Mouse (Mus musculus) ovary, postnatal 10 days (tissue): Measurements from ENCODE around the gene Zfp592.
"Not testable (repeated sequence)": the region's sequence is repeated elsewhere in the genome, so short reads cannot be mapped to it uniquely, and the experiment has no call there.

Experiments used
- DNase-seq: peaks from one replicate; pipeline ENCODE4 v3.0.0; 2022; ENCODE audit warnings: low spot score

Gene Zfp592

DNA sequence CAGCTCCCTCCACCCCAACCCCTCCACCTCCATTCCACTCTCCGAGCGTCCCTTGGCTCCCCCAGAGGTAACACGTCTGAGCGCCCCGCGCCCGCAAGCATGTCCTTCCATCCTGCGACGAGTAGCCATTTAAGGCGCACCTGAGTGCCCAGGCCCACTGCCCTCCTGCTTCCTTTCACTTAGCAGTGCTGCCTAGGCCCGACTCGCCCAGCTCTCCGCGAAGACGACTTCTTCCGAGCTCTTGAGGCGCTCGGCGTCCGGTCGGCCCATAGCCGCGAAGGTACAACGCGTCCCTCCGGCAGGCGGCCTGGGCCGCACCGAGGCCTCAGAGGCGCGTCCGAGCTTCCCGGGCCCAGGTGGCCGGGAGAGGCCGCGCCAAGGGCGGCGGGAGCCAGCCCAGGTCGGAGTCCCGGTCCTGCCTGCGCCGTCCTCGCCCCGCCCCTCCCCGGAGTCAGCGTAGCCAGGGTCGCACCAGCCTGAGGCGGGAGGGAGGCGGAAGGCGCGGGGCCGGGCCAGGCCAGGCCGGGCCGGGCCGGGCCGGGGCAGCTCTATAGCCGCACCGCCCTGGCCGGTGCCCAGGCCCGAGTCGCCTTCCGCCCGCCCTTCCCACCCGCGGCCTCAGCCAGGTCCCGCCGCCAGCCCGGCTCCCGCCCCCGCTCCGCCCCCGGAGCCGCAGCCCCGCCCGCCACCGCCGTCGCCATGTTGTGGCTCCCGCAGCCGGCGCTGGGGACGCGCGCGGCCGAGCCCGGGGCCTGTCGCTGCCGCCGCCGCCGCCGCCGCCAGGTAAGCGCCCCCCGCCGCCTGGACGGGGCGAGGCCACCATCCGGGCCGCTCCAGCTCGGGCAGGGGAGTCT lies at the start of gene Zfp592:
Gene Zfp592, plus strand, starts transcription at position 702 of the 854 bp plus-strand sequence.
- DNase-seq: peak; percentile 71

DNA sequence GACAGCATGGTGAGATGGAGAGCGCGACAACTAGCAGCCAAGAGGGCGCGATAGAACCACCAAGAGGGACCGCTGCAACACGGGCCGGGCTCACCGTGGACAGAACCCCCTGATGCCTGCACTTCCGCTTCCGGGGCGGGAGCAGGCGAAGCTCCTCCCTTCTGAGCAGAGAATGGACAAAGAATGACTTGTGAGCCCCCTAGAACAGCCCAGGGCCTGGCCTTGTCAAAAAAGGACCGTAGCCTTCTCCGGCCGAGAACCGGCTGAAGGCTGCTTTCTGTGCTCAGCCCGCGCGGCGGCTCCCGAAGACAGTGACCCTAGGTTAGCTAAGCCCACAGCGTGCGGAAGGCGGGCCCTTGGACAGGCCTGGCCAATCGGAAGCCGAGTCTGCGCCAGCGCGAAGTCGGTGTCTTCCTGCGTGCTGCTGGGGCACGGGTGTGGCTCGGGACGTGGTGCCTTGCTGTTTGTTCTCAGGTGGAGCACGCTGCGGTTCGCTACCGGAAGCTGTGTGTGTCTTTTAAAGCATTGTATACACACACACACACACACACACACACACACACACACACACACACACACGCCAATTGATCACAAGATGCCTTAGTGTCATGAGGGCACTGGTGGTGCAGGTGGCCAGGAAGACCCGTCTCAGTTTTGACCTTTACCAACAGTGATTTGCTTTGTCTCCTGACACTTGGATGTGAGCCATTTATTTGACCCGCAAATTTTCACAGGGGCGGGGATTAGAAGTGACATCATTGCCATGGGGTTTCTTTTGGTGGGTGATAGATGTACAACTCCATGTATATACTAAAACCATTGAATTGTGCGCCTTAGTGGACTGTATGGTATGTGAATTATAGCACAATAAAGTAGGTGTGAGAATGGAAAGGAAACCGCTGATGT lies 45.8 kb upstream of the Zfp592 start, which contains the start of gene Sec11a:
Gene Sec11a, minus strand, starts transcription at position 336 of the 906 bp plus-strand sequence.
- DNase-seq: peak; percentile 86

DNA sequence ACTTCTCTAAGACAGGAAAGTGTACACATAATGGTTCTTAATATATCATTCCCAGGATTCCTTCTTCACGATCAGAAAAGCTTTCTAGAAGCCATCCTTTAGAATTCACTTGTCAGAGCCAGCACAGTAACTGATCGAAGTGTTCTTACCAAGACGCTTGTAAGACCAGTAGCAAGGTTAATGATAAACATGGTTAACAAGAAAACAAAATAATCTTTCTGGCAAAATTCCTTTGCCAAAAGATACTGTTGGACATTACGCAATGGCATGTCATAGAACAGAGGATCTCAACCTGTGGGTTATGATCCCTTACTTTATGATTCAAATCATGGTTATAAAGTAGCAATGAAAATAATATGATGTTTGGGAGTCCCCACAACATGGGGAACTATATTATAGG lies 42.0 kb upstream of the Zfp592 start:
- DNase-seq: no peak

DNA sequence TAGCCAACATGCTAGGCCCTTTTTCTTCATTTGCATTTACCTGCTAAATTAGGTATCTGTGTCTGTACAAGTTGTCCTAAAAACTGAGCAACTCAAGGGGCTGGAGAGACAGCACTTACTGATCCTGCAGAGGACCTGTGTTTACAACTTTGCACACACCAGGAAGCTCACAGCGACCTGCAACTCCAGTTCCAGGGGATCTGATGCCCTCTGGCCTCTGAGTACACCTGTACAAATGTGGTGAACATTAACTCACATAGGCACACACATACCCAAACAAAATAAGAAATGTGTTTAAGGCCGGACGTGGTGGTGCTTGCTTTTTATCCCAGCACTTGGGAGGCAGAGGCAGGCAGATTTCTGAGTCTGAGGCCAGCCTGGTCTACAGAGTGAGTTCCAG lies 41.3 kb upstream of the Zfp592 start:
- no peak for DNase-seq

DNA sequence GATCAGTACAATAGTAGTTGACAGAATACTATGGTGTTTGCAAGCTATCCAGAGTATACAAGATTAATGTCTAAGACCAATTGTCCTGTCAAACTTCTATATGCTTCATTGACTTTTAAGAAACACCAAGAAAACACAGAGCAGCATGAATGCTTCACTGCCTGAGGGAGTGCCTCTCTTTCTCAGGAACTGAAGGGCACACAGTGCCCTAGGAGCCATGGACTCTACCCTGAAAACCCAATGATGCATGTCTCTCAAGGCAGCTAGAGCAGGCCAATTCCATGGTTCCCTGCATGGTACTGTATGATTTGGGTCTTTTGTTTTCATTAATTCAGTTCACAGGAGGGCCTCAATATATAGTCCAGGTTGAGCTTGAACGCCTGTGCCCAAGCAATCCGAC lies 39.2 kb upstream of the Zfp592 start:
- DNase-seq: no peak

DNA sequence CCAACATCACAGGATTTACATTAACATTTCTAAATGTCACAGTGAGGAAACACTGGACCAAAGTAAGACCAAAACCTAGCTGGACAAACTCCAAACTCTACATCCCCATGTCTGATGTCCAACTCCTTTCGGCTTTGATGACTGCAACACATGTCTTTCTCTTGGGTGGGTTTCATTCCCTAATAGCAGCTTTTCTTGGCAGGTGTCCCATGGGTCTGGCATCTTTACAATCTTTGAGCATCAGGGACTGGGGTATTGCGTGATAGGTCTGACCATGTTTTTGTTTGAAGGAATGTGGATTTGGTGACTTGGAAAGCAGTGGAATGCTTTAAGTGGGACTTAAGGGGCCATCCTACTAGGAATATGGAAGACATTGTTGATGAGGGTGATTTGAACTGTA lies 36.6 kb upstream of the Zfp592 start:
- no peak for DNase-seq

DNA sequence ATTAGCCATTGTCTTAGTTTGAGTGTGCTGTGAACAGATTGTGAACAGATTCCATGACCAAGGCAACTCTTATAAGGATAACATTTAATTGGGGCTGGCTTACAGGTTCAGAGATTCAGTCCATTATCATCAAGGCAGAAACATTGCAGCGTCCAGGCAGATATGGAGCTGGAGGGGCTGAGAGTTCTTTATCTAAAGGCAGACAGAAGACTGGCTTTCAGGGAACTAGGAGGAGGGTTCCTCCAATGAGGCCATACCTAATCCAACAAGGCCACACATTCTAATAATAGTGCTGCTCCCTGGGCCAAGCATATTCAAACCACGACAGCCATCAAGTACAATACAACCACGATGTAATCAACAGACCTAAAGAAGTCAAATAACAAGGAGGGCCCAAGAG lies 34.5 kb upstream of the Zfp592 start:
- DNase-seq: no peak

DNA sequence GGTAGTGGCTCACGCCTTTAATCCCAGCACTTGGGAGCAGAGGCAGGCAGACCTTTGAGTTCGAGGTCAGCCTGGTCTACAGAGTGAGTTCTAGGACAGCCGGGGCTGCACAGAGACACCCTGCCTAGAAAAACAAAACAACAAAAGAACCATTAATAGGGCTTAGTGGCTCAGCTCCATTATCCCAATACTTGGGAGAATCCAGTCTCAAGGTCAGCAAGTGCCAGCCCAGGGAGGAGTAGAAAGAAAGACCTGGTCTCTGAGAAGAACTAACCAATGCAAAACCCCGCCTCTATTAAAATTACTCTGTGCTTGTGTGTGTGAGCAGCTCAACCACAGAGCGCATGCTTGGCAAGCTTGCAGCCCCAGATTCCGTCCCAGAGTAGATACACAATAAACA lies 30.7 kb upstream of the Zfp592 start:
- no peak for DNase-seq

DNA sequence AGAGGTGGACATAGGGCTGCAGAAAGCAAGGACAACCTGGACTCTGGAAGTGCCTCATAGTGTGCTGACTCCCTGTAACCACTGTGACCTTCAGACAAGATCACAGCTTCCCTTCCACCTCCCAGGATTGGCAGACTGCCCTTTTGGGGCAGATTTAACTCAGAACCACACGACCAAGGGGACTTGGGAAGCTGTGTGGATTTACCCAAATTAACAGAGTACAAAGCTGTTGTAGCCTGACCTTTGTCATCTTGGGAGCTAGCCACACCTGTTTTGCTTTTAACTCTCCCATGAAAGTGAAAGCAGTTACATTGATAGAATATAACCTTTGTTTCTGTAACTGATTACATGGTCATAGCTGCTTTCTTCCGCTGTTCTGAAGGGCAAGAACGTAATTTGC lies 22.6 kb upstream of the Zfp592 start:
- DNase-seq: no peak

DNA sequence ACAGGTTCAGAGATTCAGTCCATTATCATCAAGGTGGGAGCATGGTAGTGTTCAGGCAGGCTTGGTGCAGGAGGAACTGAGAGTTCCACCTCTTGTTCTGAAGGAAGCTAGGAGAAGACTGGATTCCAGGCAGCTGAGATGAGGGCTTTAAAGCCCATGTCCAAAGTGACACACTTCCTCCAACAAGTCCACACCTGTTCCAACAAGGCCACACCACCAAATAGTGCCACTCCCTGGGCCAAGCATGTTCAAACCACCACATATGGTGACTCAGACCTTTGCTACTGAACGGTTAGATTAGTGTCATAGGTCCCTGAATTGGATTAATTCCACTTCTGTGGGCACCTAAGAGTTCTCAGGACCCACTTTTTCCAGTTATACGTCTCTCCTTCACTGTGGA lies 22.1 kb upstream of the Zfp592 start:
- no peak for DNase-seq

DNA sequence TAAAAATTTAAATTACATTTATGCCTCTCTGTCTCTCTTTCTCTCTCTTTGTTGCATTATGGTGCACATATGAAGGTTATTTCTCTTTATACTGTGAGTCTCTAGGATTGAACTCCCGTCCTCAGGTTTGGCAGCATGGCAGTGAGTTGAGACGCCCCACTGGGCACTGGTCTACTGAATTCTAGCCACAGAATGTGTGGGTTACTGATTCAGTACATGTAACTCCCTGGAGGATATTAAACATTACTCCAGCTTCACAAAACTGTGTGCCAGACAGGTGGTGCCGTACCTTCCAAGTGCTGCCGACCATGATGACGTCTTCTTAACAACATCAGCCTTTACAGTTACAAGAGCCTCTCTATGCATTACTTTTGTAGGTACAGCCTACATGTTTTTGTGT lies 21.4 kb upstream of the Zfp592 start:
- no peak for DNase-seq

DNA sequence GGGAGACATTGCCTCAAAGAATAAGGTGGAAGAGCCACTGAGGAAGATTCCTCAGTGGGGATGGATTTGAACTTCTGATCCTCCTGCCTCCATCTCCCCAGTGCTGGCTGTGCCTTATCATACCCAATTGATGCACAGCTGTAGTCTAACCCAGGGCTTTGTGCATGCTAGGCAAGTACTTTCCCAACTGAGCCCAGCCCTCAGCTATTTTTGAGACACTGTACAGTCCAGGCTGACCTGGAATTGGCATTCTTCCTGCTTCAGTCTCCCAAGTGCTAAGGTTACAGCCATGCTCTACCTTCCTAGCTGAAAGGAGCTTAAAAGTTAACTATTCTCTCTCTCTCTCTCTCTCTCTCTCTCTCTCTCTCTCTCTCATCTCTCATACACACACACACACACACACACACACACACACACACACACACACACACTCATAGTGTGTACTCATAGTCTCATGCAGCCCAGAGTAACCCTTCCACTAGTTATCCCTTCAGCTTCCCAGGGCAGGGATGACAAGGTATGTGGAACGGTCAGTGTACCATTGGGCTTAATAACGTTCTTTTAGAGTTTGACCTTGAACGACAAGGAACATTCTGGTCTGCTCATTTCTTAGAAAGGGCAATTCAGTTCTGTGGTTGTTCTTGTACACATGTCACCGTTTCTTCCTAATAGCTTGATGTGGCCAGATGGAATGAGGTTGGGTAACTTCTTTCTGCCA lies 20.4 kb upstream of the Zfp592 start:
- DNase-seq: not testable (repeated sequence)

DNA sequence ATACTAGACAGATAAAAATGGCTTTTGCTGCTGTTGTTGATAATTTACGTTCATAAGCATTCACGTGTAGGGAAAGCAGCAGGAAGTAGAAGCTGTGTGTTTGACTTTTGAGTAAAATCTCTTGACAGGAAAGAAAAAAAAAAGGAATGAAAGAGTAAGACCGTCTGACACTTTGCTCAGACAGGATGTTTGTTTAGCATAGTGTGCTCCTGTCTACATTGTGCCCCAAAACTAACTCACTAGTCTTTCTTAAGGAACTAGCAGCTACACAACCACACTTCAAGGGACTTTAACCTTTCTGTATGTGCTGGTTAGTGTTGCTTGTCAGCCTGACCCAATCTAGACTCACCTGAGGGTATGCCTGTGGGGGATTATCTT lies 19.9 kb upstream of the Zfp592 start:
- DNase-seq: not testable (repeated sequence)

DNA sequence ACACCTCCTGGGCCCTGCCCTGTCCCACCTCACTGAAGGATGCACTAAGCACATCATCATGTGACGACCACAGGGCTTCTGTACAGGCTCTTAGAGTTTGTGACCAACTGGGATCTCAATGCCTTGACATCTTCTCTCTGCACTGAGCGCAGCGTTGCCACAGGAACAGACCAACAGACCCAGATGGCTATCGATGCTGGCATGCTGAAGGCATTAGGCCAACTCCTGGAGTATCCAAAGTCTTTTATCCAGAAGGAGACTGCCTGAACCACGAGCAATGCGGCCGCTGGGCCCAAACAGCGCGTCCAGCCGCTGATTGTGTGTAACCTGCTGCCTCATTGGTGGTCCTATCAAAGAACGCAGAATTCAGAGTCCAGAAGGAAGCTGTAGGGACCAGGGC lies 12.9 kb upstream of the Zfp592 start:
- no peak for DNase-seq

DNA sequence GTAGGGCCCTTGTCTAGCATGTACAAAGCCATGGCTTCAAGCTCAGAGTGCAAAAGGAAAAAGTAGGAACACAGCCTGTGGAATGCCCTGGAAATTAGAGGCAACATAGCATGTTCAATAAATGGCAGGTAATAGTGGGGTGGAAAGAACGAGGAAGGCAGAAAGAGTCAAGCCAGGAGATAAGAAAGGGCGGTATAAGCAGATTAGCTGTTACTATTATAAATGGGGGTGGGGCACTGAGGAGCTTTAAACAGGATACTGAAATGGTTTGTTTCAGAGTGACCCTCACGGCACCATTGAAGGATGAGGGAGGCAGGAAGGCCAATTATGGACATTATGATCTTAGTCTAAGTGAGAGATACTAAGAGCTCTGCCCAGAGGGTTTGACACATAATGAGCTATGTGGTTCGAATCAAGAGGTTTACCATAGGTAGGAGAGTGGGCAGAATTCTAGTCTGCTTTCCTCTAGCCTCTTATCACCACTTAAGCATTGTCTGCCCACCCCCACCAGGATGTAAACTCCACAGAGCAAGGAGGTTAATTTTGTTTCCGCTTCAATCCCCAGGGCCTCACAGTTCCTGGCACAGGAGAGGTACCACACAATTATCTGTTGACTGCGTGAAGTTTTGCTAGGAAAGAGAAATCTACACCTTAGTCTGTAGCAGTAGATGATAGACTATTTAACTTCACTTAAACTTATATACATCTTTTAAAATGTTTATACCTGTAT lies 6.9 kb upstream of the Zfp592 start:
- DNase-seq: no peak

DNA sequence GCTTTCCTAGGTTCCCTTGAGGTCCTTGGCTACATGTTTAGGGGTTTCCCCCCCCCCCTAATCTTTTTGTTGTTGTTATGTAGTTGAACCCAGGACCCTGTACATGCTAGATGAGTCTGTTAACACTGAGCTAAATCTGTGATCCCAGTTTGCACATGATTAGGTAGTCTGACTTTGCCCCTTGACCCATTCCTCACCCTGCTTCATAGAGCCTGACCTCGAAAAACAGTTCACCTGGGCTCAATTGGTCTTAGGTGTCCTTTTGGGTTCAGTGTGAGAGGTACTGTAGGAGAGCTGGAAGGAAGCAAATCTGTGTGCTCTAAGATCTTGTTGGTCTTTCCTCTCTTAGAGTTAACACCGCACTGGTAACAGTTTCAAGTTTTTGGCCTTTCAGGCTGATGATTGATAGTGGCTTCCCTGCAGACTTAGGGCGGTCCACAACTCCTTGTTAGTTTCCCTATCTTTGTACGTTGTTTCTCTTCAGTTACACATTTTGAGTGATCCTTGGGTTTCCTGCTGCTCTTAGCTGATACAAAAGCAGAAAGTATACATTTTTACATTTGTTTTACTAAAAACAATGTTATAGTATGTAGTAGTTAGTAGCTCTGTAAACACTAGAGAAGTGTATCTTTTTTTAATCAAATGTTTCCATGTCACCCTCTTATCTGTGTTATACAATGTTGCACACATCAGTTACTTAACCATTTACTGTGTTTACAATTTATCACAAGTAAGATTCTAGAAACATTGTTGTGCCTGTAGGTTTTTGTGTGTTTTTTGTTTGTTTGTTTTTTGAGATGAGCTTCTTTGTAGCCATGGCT lies 5.5 kb upstream of the Zfp592 start:
- no peak for DNase-seq

DNA sequence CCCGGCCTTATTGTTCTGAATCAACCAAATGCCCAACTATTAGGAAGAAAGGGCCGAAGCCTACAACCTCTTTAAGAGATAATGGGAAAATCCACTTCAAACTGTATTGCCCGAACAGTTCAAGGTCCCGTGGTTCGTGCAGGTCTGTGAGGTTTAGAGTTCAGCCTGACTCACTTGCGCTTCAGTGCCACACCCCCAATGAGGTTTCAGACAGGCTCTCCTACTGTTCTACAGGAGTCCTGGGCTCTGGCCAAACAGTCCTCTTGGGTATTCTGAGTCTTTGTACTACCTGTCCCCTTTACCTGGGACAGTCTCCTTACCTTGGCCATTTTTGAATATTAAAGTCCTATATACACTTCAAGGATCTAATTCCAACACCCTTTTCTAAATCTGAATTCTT lies 3.2 kb upstream of the Zfp592 start:
- no peak for DNase-seq

DNA sequence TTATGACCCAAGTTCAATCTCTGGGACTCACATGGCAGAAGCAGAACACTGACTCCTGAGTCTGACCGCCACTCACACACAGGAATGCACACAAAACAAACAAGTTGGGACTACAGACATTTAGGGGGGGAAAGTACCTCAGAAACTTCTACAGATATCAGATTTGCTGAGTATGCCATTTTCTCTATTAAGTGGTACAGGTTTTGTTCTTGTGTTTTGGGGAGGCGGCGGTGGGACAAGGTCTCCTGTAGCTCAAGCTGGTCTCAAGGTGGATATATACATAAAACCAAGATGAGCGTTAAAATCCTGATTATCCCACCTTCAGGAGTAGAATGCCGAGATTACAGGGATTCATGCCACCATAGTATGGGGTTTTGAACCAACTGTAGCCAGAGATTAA lies 1.9 kb upstream of the Zfp592 start:
- no peak for DNase-seq

DNA sequence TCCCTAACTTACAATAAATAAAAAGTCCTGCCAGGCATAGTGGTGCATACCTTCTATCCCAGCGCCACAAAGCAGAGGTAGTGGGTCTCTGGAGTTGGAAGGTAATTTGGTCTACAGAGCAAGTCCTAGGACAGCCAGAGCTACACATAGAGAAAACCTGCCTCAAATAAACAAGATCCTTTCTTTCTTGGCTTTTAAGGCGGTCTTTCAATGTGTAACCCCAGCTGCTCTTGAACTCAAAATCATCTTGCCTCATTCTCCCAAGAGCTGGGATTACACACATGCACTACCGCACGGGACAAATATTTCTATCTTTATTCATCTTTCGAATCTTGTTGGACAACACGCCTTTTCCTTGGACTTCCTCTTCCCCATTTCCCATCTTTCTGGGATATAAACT lies 1.4 kb upstream of the Zfp592 start:
- no peak for DNase-seq

DNA sequence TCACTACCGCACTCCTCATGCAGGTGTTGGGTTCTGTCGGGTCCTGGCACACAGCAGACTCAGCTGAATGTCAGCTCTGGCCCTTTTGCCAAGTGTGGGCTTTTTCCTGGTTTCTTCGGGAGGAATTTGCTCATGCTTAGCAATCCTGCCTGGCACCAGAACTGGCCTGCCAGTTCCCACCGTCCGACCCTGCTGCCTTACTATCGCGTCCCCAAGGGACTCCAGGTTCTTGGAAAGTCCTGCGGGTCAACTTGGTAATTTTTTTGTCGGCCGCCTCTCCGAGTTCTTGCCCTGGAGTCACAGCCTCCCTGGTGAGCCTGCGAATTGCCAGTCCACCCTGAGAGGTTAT lies 876 bp upstream of the Zfp592 start:
- DNase-seq: peak; percentile 14
